8 mouse cellular contexts compared by ENCODE assay signal in the genomic region with DNA sequence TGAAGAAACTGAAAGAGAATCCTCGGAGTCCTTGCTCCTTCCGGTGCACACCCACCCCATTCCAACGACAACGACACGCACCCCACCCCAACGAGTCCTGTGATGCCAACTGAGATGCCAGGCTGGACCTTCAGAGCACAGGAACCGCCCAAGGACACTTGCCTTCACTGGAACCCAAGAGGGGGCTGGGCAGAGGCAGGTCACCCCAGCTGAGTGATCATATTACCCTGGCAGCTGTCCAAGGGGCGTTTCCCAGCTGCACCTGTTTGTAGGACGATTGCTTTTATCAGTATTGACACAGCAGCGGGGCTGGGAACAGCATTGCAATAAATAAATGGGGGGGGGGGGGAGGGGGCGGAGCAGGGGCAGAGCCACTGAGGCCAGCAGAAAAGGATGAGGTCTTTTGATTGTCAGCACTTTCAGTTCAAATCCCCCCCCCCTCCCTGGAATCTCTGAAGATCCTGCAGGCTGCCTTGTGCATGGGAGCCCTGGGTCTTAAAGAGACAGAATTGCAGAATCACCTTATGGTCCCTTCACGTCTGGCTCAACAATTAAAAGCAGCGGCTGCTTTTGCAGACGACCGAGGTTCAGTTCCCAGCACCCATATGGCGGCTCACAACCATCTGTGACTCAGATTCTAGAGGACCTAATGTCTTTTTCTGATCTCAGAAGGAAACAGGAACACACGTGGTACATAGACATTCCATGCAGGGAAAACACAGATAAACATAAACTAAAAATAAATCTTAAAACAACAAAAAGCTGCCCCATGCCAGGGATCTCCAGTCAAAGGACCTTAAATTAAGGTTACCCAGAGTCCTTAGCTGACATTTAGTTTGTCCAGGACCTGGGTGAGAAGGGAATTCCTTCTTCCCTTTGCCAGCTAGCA. TPM values are rescaled to one million over a fixed set of nuclear protein-coding genes. Genes with fewer than 3 reads are reported as not detected.
A peak's percentile ranks its signal among the peaks of the same experiment; 100 is the strongest.
DNase-seq lines count a peak whose midpoint lies in the region; ATAC-seq lines count a peak whose summit lies in the region.

No protein-coding gene starts in this region.

- no peaks in the 10 kb centered on the region for H3K27me3 ChIP-seq in intestine, embryonic 15.5 days (replicated peaks)
- H3K27me3 ChIP-seq in liver, embryonic 15.5 days = no peaks in the 10 kb centered on the region
- H3K27me3 ChIP-seq in neural tube, embryonic 15.5 days (replicated peaks) = no peaks in the 10 kb centered on the region

- DNase-seq in layer of hippocampus, postnatal 14 days (ENCODE audit: low spot score in 2 of 2) = peak; percentile 13 to 39
- DNase-seq in layer of hippocampus, adult 11-12 months (ENCODE audit: low spot score) = no peak
- DNase-seq in c-Kit-positive CD71-negative TER-119-negative erythroid progenitor cells, embryonic 14.5 days (ENCODE audit: low read depth) = peak; percentile 68
- peak; percentile 68 for DNase-seq in gastrocnemius, postnatal 14 days

- ATAC-seq in intestine, embryonic 15.5 days = peak; percentile 72
- peak; percentile 76 for ATAC-seq in liver, embryonic 15.5 days (ENCODE audit: insufficient read depth)
- no peak for ATAC-seq in neural tube, embryonic 15.5 days (ENCODE audit: low FRiP score)
- ATAC-seq in monocyte, adult 5-6 weeks (replicated peaks; ENCODE audit: insufficient number of reproducible peaks, low FRiP score, low TSS enrichment, poor library complexity, severe bottlenecking) = no peak

- H3K9ac ChIP-seq in intestine, embryonic 15.5 days = no peak overlapping the region
- H3K9ac ChIP-seq in liver, embryonic 15.5 days = peak overlapping the region; percentile 75
- H3K9ac ChIP-seq in neural tube, embryonic 15.5 days (replicated peaks) = no peak overlapping the region

- intact Hi-C loops in gastrocnemius, postnatal 14 days (cut with DNase I; ENCODE audit: low total_unique reads) = no loop called here

- no peaks in the 10 kb centered on the region for H3K36me3 ChIP-seq in intestine, embryonic 15.5 days
- no peaks in the 10 kb centered on the region for H3K36me3 ChIP-seq in liver, embryonic 15.5 days (replicated peaks)
- H3K36me3 ChIP-seq in neural tube, embryonic 15.5 days = no peaks in the 10 kb centered on the region

- peak overlapping the region; percentile 74 for H3K4me2 ChIP-seq in intestine, embryonic 15.5 days (replicated peaks)
- H3K4me2 ChIP-seq in liver, embryonic 15.5 days = peak overlapping the region; percentile 82
- H3K4me2 ChIP-seq in neural tube, embryonic 15.5 days = peak overlapping the region; percentile 64

- peak overlapping the region; percentile 54 for H3K27ac ChIP-seq in intestine, embryonic 15.5 days
- H3K27ac ChIP-seq in liver, embryonic 15.5 days (replicated peaks) = peak overlapping the region; percentile 97
- no peak overlapping the region for H3K27ac ChIP-seq in neural tube, embryonic 15.5 days (replicated peaks)

- 20% methylated on average over 17 of the region's 17 CpGs for WGBS in intestine, embryonic 15.5 days
- 16% methylated on average over 16 of the region's 17 CpGs for WGBS in liver, embryonic 15.5 days (ENCODE audit: insufficient replicate concordance)
- 13% methylated on average over 17 of the region's 17 CpGs for WGBS in neural tube, embryonic 15.5 days

- H3K4me1 ChIP-seq in intestine, embryonic 15.5 days (replicated peaks) = peaks cover 36% of the 10 kb centered on the region
- H3K4me1 ChIP-seq in liver, embryonic 15.5 days (replicated peaks) = peaks cover 100% of the 10 kb centered on the region
- H3K4me1 ChIP-seq in neural tube, embryonic 15.5 days = peaks cover 21% of the 10 kb centered on the region

- H3K9me3 ChIP-seq in intestine, embryonic 15.5 days = no peaks in the 10 kb centered on the region
- no peaks in the 10 kb centered on the region for H3K9me3 ChIP-seq in liver, embryonic 15.5 days (replicated peaks)
- H3K9me3 ChIP-seq in neural tube, embryonic 15.5 days (replicated peaks) = no peaks in the 10 kb centered on the region

- H3K4me3 ChIP-seq in intestine, embryonic 15.5 days (replicated peaks) = peak overlapping the region; percentile 18; the same call in 1 of the 2 replicates
- peak overlapping the region; percentile 68 for H3K4me3 ChIP-seq in liver, embryonic 15.5 days (replicated peaks)
- peak overlapping the region; percentile 10; the same call in 1 of the 2 replicates for H3K4me3 ChIP-seq in neural tube, embryonic 15.5 days (replicated peaks)

RNA-seq across cellular contexts. Expression of gene Pim1, which starts 52.0 kb away (rescaled TPM):
- total RNA-seq in layer of hippocampus, postnatal 14 days (2021) = 1 to 10 TPM; 3.1 to 6.0 TPM
- 10 to 100 TPM; 17.6 to 18.2 TPM for total RNA-seq in gastrocnemius, postnatal 14 days (2021)
- 13.4 TPM in 2 replicates for polyA plus RNA-seq in intestine, embryonic 15.5 days (2015; fragmentation: Nextera tagmentation; extraction: Ambion mirVana)
- 93.3 and 93.5 TPM in 2 replicates for polyA plus RNA-seq in liver, embryonic 15.5 days (2015; fragmentation: Nextera tagmentation; extraction: Ambion mirVana)
- 9.0 and 15.8 TPM in 2 replicates for polyA plus RNA-seq in neural tube, embryonic 15.5 days (2015; fragmentation: Nextera tagmentation; extraction: Ambion mirVana)
- total RNA-seq in monocyte, adult 5-6 weeks (2017) = 698 to 1,062 TPM (median 980 TPM) in 3 replicates

Comparison
In these comparisons a context has a peak if more than half of its experiments do, and no peak if none do; other contexts are left out.
1. ATAC-seq: peak in intestine, embryonic 15.5 days (single experiment) and liver, embryonic 15.5 days (single experiment); none in neural tube, embryonic 15.5 days (single experiment) and monocyte, adult 5-6 weeks (single experiment).
2. H3K4me3 ChIP-seq: peak in every context shown above with its lines; median percentile 68 in liver, embryonic 15.5 days; 18 in intestine, embryonic 15.5 days; 10 in neural tube, embryonic 15.5 days.
3. RNA of gene Pim1, which starts 52.0 kb away (total RNA-seq): 698 to 1,062 TPM in monocyte, adult 5-6 weeks; 17.6 to 18.2 TPM in gastrocnemius, postnatal 14 days and 3.1 to 6.0 TPM in layer of hippocampus, postnatal 14 days; every median in the first group is over 10 times any median in the second.
4. Peak in every context shown above with its lines, with median percentiles within 50 percentile points of each other: H3K4me2 ChIP-seq.